Mouse (Mus musculus): Measurements from ENCODE around the gene Tcl1b4. TPM values are rescaled to one million over a fixed set of nuclear protein-coding genes. Genes with fewer than 3 reads are reported as not detected.

Tcl1b4 gene
- total RNA-seq, 2 experiments from 2014 or later: not detected

DNA sequence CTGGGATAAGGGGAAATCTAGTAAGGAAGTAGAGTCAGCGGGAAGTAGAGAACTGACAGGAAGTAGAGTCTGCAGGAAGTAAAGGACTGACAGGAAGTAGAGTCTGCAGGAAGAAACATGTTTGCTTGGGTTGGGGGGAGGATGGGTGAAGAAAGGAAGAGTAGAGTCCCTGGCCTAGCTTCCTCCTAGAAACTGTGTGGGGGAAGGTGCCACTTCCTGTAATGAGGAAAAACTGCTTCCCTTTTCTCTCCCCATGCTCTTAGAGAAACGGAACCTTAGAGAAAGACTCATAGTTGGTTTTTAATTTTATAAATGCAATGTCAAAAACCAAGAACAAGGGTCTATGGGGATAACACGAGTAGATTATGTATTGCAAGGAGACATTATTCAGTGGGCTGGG lies 33.3 kb downstream of the Tcl1b4 start:
- no peak for ATAC-seq (replicated peaks; ENCODE audit: low FRiP score, poor library complexity, severe bottlenecking)

DNA sequence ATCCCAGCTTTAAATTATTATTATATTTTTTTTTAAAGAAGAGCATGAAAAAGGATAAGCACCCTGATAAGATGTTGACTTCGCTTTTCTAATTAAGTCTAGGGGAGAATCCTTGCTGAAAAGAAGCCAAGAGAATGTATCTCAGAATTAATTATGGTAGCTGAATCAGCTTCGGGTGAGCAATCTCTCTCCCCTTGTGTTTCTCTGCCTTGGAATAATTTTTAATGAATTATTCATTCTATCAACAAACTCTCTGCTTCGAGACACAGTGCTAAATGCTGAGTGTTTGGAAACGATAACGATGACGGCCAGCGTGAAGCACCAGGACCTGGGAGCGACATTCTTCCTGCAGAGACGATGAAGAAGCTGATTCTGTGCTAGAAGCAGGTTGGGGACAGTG lies 37.3 kb downstream of the Tcl1b4 start:
- ATAC-seq (replicated peaks; ENCODE audit: low FRiP score, poor library complexity, severe bottlenecking): no peak

DNA sequence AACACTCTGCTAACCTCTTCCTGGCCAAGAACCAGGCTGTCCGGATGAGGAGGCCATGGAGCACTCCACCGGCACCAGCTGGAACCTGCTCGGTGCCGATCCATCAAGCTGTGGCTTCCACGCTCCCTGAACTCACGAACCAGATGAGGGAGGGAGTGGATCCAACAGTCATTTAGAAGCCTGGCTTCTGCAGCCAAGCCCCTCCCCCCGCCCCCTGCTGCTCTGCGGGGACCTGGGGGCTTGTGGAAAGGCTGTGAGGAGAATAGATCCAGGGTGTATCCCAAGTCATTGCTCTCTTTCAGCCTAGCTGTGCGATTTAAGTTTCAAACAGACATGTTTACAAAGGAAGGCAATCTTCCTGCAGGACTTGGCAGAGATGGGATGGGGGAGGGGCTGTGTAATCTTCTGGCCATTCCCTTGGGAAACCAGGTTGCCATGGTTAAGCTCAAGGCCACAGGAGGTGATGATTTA lies 47.0 kb downstream of the Tcl1b4 start:
- ATAC-seq (replicated peaks; ENCODE audit: low FRiP score, poor library complexity, severe bottlenecking): no peak

GRCm38 (mm10) chr12:105253796-105254195 lies 52.0 kb downstream of the Tcl1b4 start:
- ATAC-seq (replicated peaks; ENCODE audit: low FRiP score, poor library complexity, severe bottlenecking): no peak

Other genes with a start within 250 kb of the Tcl1b4 start
- 19.7 and 20.9 TPM in 2 replicates for gene Syne3, start 192.1 kb upstream of the Tcl1b4 start, total RNA-seq (2015; ENCODE audit: low replicate concordance)
- gene Syne3, start 192.1 kb upstream of the Tcl1b4 start, total RNA-seq (2017; ENCODE audit: low replicate concordance): 29.5 and 46.1 TPM in 2 replicates
- 285 and 316 TPM in 2 replicates for gene Glrx5, start 169.3 kb upstream of the Tcl1b4 start, total RNA-seq (2015; ENCODE audit: low replicate concordance)
- gene Glrx5, start 169.3 kb upstream of the Tcl1b4 start, total RNA-seq (2017; ENCODE audit: low replicate concordance): 129 and 154 TPM in 2 replicates
- gene Tcl1b2, start 55.9 kb upstream of the Tcl1b4 start, total RNA-seq (2015; ENCODE audit: low replicate concordance): not detected in 2 replicates
- gene Tcl1b2, start 55.9 kb upstream of the Tcl1b4 start, total RNA-seq (2017; ENCODE audit: low replicate concordance): 0.51 and 4.5 TPM in 2 replicates
- gene Tcl1b1, start 42.3 kb upstream of the Tcl1b4 start, total RNA-seq (2015; ENCODE audit: low replicate concordance): not detected in 2 replicates
- gene Tcl1b1, start 42.3 kb upstream of the Tcl1b4 start, total RNA-seq (2017; ENCODE audit: low replicate concordance): not detected in 2 replicates
- gene Tcl1b5, start 25.6 kb upstream of the Tcl1b4 start, total RNA-seq (2015; ENCODE audit: low replicate concordance): not detected in 2 replicates
- not detected in 2 replicates for gene Tcl1b5, start 25.6 kb upstream of the Tcl1b4 start, total RNA-seq (2017; ENCODE audit: low replicate concordance)
- not detected in 2 replicates for gene Tcl1b3, start 10.9 kb upstream of the Tcl1b4 start, total RNA-seq (2015; ENCODE audit: low replicate concordance)
- not detected in 2 replicates for gene Tcl1b3, start 10.9 kb upstream of the Tcl1b4 start, total RNA-seq (2017; ENCODE audit: low replicate concordance)
- not detected in 2 replicates for gene Tcl1, start 20.8 kb downstream of the Tcl1b4 start, total RNA-seq (2015; ENCODE audit: low replicate concordance)
- not detected in 2 replicates for gene Tcl1, start 20.8 kb downstream of the Tcl1b4 start, total RNA-seq (2017; ENCODE audit: low replicate concordance)
- gene Tunar, start 131.9 kb downstream of the Tcl1b4 start, total RNA-seq (2015; ENCODE audit: low replicate concordance): not detected in 2 replicates
- gene Tunar, start 131.9 kb downstream of the Tcl1b4 start, total RNA-seq (2017; ENCODE audit: low replicate concordance): not detected in 2 replicates

All from erythroid progenitor cell, adult 5-6 weeks (primary cell).